In genomic region chr10:40649634-40650033, GRCm38 (mm10) we compare ENCODE assay signal across 14 mouse cellular contexts. TPM values are rescaled to one million over a fixed set of nuclear protein-coding genes. Genes with fewer than 3 reads are reported as not detected.
DNase-seq lines count a peak whose midpoint lies in the region; ATAC-seq and TF ChIP-seq lines count a peak whose summit lies in the region.
"Had no signal": no experiment of that assay in that cellular context is flagged by ENCODE, and none has a peak within 500 bp of the region (broad histone marks: within the 10 kb centered on the region; RNA-seq: fewer than 3 reads in every experiment).

No protein-coding gene starts in this region.

- no peak overlapping the region for H3K27ac ChIP-seq in embryonic facial prominence, embryonic 11.5 days (replicated peaks; ENCODE audit: low read depth, low read length)
- H3K27ac ChIP-seq in embryonic facial prominence, embryonic 10.5 days (replicated peaks) = no peak overlapping the region
- H3K27ac ChIP-seq in liver, postnatal 0 days (ENCODE audit: low read depth) = no peak overlapping the region
- H3K27ac ChIP-seq in liver, embryonic 12.5 days = no peak overlapping the region
- H3K27ac ChIP-seq: embryonic facial prominence, embryonic 12.5 days; limb, embryonic 13.5 days; midbrain, embryonic 12.5 days; stomach, embryonic 15.5 days had no signal

- no peak overlapping the region for H3K4me2 ChIP-seq in embryonic facial prominence, embryonic 11.5 days (ENCODE audit: low read depth, low read length)
- no peak overlapping the region for H3K4me2 ChIP-seq in liver, postnatal 0 days (ENCODE audit: low read depth, low read length)
- no peak overlapping the region for H3K4me2 ChIP-seq in liver, embryonic 12.5 days
- H3K4me2 ChIP-seq: embryonic facial prominence, embryonic 12.5 days; limb, embryonic 13.5 days; midbrain, embryonic 12.5 days; stomach, embryonic 15.5 days had no signal

- no peak for ATAC-seq in embryonic facial prominence, embryonic 11.5 days (replicated peaks; ENCODE audit: insufficient number of reproducible peaks, low FRiP score, low TSS enrichment, low read depth)
- ATAC-seq in liver, postnatal 0 days = no peak
- ATAC-seq in liver, embryonic 12.5 days = no peak

- no peaks in the 10 kb centered on the region for H3K36me3 ChIP-seq in embryonic facial prominence, embryonic 11.5 days (replicated peaks; ENCODE audit: control insufficient read depth, insufficient read depth, low read depth, low read length)
- no peaks in the 10 kb centered on the region for H3K36me3 ChIP-seq in embryonic facial prominence, embryonic 10.5 days (replicated peaks)
- H3K36me3 ChIP-seq in liver, postnatal 0 days (replicated peaks; ENCODE audit: insufficient read depth, low read length) = no peaks in the 10 kb centered on the region
- no peaks in the 10 kb centered on the region for H3K36me3 ChIP-seq in liver, embryonic 12.5 days
- H3K36me3 ChIP-seq: embryonic facial prominence, embryonic 12.5 days; limb, embryonic 13.5 days; midbrain, embryonic 12.5 days; stomach, embryonic 15.5 days had no signal

- no peak for TF ChIP-seq EP300 in liver, postnatal 0 days (IDR thresholded peaks at IDR 0.05; ENCODE audit: low read depth)

- 35% methylated on average over 4 of the region's 4 CpGs for WGBS in embryonic facial prominence, embryonic 11.5 days
- WGBS in embryonic facial prominence, embryonic 10.5 days = 36% methylated on average over 4 of the region's 4 CpGs
- 21% methylated on average over 4 of the region's 4 CpGs for WGBS in liver, postnatal 0 days (ENCODE audit: insufficient replicate concordance)
- WGBS in liver, embryonic 12.5 days (ENCODE audit: insufficient replicate concordance) = 19% methylated on average over 4 of the region's 4 CpGs

- H3K27me3 ChIP-seq in embryonic facial prominence, embryonic 11.5 days (ENCODE audit: control insufficient read depth, insufficient read depth, low read length) = no peaks in the 10 kb centered on the region
- H3K27me3 ChIP-seq in embryonic facial prominence, embryonic 10.5 days (replicated peaks; ENCODE audit: low read depth, poor library complexity, severe bottlenecking) = peaks cover 5% of the 10 kb centered on the region; the same call in 1 of the 2 replicates
- no peaks in the 10 kb centered on the region for H3K27me3 ChIP-seq in liver, postnatal 0 days (ENCODE audit: insufficient read depth, low read length)
- peaks cover 12% of the 10 kb centered on the region for H3K27me3 ChIP-seq in liver, embryonic 12.5 days (replicated peaks)
- H3K27me3 ChIP-seq: embryonic facial prominence, embryonic 12.5 days; limb, embryonic 13.5 days; stomach, embryonic 15.5 days had no signal

- DNase-seq in embryonic facial prominence, embryonic 11.5 days (ENCODE audit: low spot score) = peak; percentile 68
- no peak for DNase-seq in embryonic facial prominence, embryonic 10.5 days (ENCODE audit: low spot score)
- no peak for DNase-seq in liver, postnatal 0 days
- peak; percentile 67 for DNase-seq in brain, adult 2 months (ENCODE audit: low read depth, low spot score)
- peak; percentile 62 for DNase-seq in retina, embryonic 14.5 days (ENCODE audit: low spot score)
- no peak for DNase-seq in spleen, postnatal 14 days (ENCODE audit: low spot score in 2 of 2)
- no peak for DNase-seq in thymus, postnatal 10 days (ENCODE audit: low spot score in 2 of 2)
- DNase-seq: adrenal gland, postnatal 14 days; heart, postnatal 36 days had no signal

- H3K4me3 ChIP-seq in embryonic facial prominence, embryonic 11.5 days (ENCODE audit: low read depth, low read length) = no peak overlapping the region
- H3K4me3 ChIP-seq in embryonic facial prominence, embryonic 10.5 days = no peak overlapping the region
- H3K4me3 ChIP-seq in liver, postnatal 0 days (ENCODE audit: low read depth, low read length) = no peak overlapping the region
- H3K4me3 ChIP-seq in liver, embryonic 12.5 days = no peak overlapping the region
- H3K4me3 ChIP-seq: embryonic facial prominence, embryonic 12.5 days; limb, embryonic 13.5 days; midbrain, embryonic 12.5 days; stomach, embryonic 15.5 days had no signal

- H3K9ac ChIP-seq in embryonic facial prominence, embryonic 11.5 days (replicated peaks; ENCODE audit: low read length) = no peak overlapping the region
- H3K9ac ChIP-seq in liver, postnatal 0 days (replicated peaks) = no peak overlapping the region
- no peak overlapping the region for H3K9ac ChIP-seq in liver, embryonic 12.5 days
- H3K9ac ChIP-seq: embryonic facial prominence, embryonic 12.5 days; limb, embryonic 13.5 days; midbrain, embryonic 12.5 days; stomach, embryonic 15.5 days had no signal

- H3K4me1 ChIP-seq in embryonic facial prominence, embryonic 11.5 days (ENCODE audit: control insufficient read depth, insufficient read depth, low read length) = no peaks in the 10 kb centered on the region
- no peaks in the 10 kb centered on the region; the same call in 1 of the 2 replicates for H3K4me1 ChIP-seq in embryonic facial prominence, embryonic 10.5 days
- H3K4me1 ChIP-seq in liver, postnatal 0 days (ENCODE audit: insufficient read depth) = no peaks in the 10 kb centered on the region
- no peaks in the 10 kb centered on the region for H3K4me1 ChIP-seq in liver, embryonic 12.5 days
- H3K4me1 ChIP-seq: embryonic facial prominence, embryonic 12.5 days; limb, embryonic 13.5 days; stomach, embryonic 15.5 days had no signal

- no peaks in the 10 kb centered on the region for H3K9me3 ChIP-seq in embryonic facial prominence, embryonic 11.5 days (replicated peaks; ENCODE audit: control insufficient read depth, low read length)
- peaks cover 22% of the 10 kb centered on the region for H3K9me3 ChIP-seq in embryonic facial prominence, embryonic 10.5 days
- no peaks in the 10 kb centered on the region for H3K9me3 ChIP-seq in liver, postnatal 0 days (ENCODE audit: low read length)
- no peaks in the 10 kb centered on the region for H3K9me3 ChIP-seq in liver, embryonic 12.5 days (replicated peaks)
- H3K9me3 ChIP-seq: embryonic facial prominence, embryonic 12.5 days; stomach, embryonic 15.5 days had no signal

- TF ChIP-seq CTCF in liver, postnatal 0 days (IDR thresholded peaks at IDR 0.05; ENCODE audit: low read depth) = peak; percentile 17

RNA-seq across cellular contexts. Expression of gene Ddo, which starts 19.8 kb away (rescaled TPM):
- 0.20 TPM in 1 of 2 replicates, not detected in the other for polyA plus RNA-seq in embryonic facial prominence, embryonic 11.5 days (2014; fragmentation: Nextera tagmentation; extraction: Ambion mirVana)
- polyA plus RNA-seq in embryonic facial prominence, embryonic 10.5 days (2016; fragmentation: Nextera tagmentation; extraction: Ambion mirVana) = 0.10 and 0.21 TPM in 2 replicates
- 0.86 and 1.2 TPM in 2 replicates for polyA plus RNA-seq in liver, postnatal 0 days (2015; fragmentation: Nextera tagmentation; extraction: Ambion mirVana)
- 0.11 TPM in 1 of 2 replicates, not detected in the other for polyA plus RNA-seq in liver, embryonic 12.5 days (2016; fragmentation: Nextera tagmentation; extraction: Ambion mirVana)

RNA-seq across cellular contexts. Expression of gene Mettl24, which starts 33.4 kb away (rescaled TPM):
- polyA plus RNA-seq in embryonic facial prominence, embryonic 11.5 days (2014; fragmentation: Nextera tagmentation; extraction: Ambion mirVana) = 0.81 and 0.98 TPM in 2 replicates
- 0.92 and 1.5 TPM in 2 replicates for polyA plus RNA-seq in embryonic facial prominence, embryonic 10.5 days (2016; fragmentation: Nextera tagmentation; extraction: Ambion mirVana)
- polyA plus RNA-seq in liver, postnatal 0 days (2015; fragmentation: Nextera tagmentation; extraction: Ambion mirVana) = 0.30 and 0.45 TPM in 2 replicates
- 0.72 and 0.87 TPM in 2 replicates for polyA plus RNA-seq in liver, embryonic 12.5 days (2016; fragmentation: Nextera tagmentation; extraction: Ambion mirVana)

Comparison
In these comparisons a context has a peak if more than half of its experiments do, and no peak if none do; other contexts are left out.
1. DNase-seq: peak in embryonic facial prominence, embryonic 11.5 days (single experiment), brain, adult 2 months (single experiment) and retina, embryonic 14.5 days (single experiment); none in embryonic facial prominence, embryonic 10.5 days (single experiment), liver, postnatal 0 days (single experiment), spleen, postnatal 14 days (0 of 2) and thymus, postnatal 10 days (0 of 2).